Mouse (Mus musculus): ENCODE results near the gene Macc1. TPM values are rescaled to one million over a fixed set of nuclear protein-coding genes. Genes with fewer than 3 reads are reported as not detected.

Macc1 gene
- total and polyA plus RNA-seq, 3 experiments: not detected

DNA sequence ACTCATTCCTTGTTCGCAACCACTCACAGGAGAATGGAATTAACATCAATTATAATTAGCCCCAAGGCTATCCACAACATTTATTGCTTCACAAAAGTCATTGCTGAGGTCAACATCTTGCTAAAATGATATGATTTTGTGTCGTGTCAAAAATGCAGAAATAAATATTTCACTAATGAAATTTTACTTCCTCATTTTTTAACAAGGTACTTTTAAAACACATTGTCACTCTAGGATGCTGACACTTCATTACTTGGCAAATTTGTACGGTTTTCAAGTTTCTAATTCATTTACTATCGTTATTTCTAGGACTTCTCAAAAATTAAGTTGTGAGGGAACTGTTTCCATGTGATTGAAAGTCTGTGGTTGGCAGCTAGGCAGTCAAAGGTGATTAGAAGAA, 55.8 kb downstream of the Macc1 start:
- no peaks in the 10 kb centered on the region for H3K36me3 ChIP-seq (ENCODE audit: control insufficient read depth, insufficient read depth, low read length)
- 64% methylated on average over 4 of the region's 4 CpGs for WGBS

DNA sequence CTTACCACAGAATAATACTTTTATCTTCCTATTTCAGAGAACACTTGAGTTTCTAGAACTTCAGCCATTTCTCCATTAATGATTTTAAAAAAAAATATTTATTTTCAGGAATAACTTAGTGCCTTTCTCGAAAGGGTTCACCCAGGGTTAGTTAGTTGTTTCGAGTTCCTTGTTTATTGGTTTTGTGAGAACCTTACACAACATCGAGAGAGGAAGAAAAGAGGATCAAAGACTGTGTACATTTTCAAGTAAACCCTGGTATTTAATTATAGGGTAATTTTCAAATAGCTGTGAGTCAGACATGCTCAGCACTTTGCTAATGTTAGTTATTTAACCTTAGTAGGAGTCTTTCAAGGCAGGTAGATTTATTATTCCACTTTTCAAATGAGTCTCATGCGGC, 58.3 kb downstream of the Macc1 start:
- WGBS: 72% methylated on average over 4 of the region's 4 CpGs
- Histone ChIP-seq H3K4me1 (ENCODE audit: control insufficient read depth, insufficient read depth, low read length) (no peaks in the 10 kb centered on the region), H3K9ac (ENCODE audit: low read depth, low read length) (no peak overlapping the region), H3K27me3 (ENCODE audit: control insufficient read depth, insufficient read depth, low read length) (no peaks in the 10 kb centered on the region), H3K36me3 (ENCODE audit: control insufficient read depth, insufficient read depth, low read length) (no peaks in the 10 kb centered on the region), H3K27ac (no peak overlapping the region), H3K4me3 (no peak overlapping the region), H3K79me2 (replicated peaks; ENCODE audit: control insufficient read depth, insufficient read depth, low read length) (no peaks in the 10 kb centered on the region)
- intact Hi-C loops (cut with DNase I): no loop called here
- no peak for DNase-seq
- no peak for TF ChIP-seq EP300 (IDR thresholded peaks at IDR 0.05; ENCODE audit: insufficient read depth, low read depth, low read length)
- TF ChIP-seq POLR2A (IDR thresholded peaks at IDR 0.05; ENCODE audit: insufficient read depth, low read depth, low read length): no peak
- no peak for TF ChIP-seq CTCF (IDR thresholded peaks at IDR 0.05)

More for the DNA sequence above, 55.8 kb downstream of the Macc1 start:
- TF ChIP-seq EP300 (IDR thresholded peaks at IDR 0.05; ENCODE audit: insufficient read depth, low read depth, low read length): no peak
- no peak for TF ChIP-seq POLR2A (IDR thresholded peaks at IDR 0.05; ENCODE audit: insufficient read depth, low read depth, low read length)
- no peak for TF ChIP-seq CTCF (IDR thresholded peaks at IDR 0.05)
- no peaks in the 10 kb centered on the region for H3K4me1 ChIP-seq (ENCODE audit: control insufficient read depth, insufficient read depth, low read length)
- intact Hi-C loops (cut with DNase I): no loop called here
- DNase-seq: no peak
- H3K9ac ChIP-seq (ENCODE audit: low read depth, low read length): no peak overlapping the region
- no peak overlapping the region for H3K4me3 ChIP-seq
- no peaks in the 10 kb centered on the region for H3K27me3 ChIP-seq (ENCODE audit: control insufficient read depth, insufficient read depth, low read length)
- H3K27ac ChIP-seq: no peak overlapping the region
- H3K79me2 ChIP-seq (replicated peaks; ENCODE audit: control insufficient read depth, insufficient read depth, low read length): no peaks in the 10 kb centered on the region

DNA sequence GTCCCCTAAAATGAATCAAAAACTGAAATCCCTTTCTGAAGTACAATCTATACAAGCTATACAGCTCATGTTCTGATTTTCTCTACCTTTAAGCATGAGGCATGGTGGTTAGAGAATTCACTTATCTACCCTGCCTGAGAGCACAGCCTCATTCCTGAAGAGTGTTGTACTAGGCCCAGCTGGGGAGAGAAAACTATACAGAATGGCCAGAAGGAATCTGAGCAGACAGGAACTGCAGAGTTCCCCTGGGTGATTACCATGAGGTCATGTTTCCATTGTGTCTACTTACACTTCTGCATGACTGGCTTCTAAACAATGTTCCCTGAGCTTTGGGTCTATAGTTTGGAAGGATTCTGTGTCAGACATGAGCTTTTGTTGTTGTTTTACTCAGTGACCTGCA, 62.8 kb downstream of the Macc1 start:
- H3K9ac ChIP-seq (ENCODE audit: low read depth, low read length): no peak overlapping the region
- no peaks in the 10 kb centered on the region for H3K79me2 ChIP-seq (replicated peaks; ENCODE audit: control insufficient read depth, insufficient read depth, low read length)
- H3K27ac ChIP-seq: no peak overlapping the region
- no peak overlapping the region for H3K4me3 ChIP-seq
- TF ChIP-seq EP300 (IDR thresholded peaks at IDR 0.05; ENCODE audit: insufficient read depth, low read depth, low read length) (no peak), CTCF (IDR thresholded peaks at IDR 0.05) (no peak), POLR2A (IDR thresholded peaks at IDR 0.05; ENCODE audit: insufficient read depth, low read depth, low read length) (no peak)
- H3K27me3 ChIP-seq (ENCODE audit: control insufficient read depth, insufficient read depth, low read length): no peaks in the 10 kb centered on the region
- no peaks in the 10 kb centered on the region for H3K4me1 ChIP-seq (ENCODE audit: control insufficient read depth, insufficient read depth, low read length)
- intact Hi-C loops (cut with DNase I): no loop called here
- H3K36me3 ChIP-seq (ENCODE audit: control insufficient read depth, insufficient read depth, low read length): no peaks in the 10 kb centered on the region
- no peak for DNase-seq

DNA sequence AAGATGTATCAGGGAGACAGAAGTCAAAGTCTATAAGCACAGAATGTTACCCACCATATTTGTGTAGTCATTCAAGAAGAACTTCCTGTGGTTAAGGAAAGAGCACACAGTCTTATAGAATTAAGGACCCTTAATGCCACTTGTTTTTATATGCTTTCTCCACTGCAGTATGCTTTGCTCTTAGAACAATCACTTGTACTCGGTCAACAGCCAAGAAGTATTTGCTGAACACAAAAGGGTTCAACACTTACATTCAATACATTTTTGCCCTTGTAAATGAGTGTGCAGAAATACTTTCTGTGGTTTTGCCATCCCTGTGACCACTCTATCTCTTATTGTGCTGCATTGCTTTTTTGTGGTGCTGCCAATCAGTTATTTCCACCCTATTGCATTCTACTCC, 67.8 kb downstream of the Macc1 start:
- H3K4me1 ChIP-seq (ENCODE audit: control insufficient read depth, insufficient read depth, low read length): no peaks in the 10 kb centered on the region
- intact Hi-C loops (cut with DNase I): no loop called here
- no peak overlapping the region for H3K9ac ChIP-seq (ENCODE audit: low read depth, low read length)
- H3K36me3 ChIP-seq (ENCODE audit: control insufficient read depth, insufficient read depth, low read length): no peaks in the 10 kb centered on the region
- H3K4me3 ChIP-seq: no peak overlapping the region
- H3K27ac ChIP-seq: no peak overlapping the region
- H3K79me2 ChIP-seq (replicated peaks; ENCODE audit: control insufficient read depth, insufficient read depth, low read length): no peaks in the 10 kb centered on the region
- DNase-seq: no peak
- WGBS: 78% methylated on average over 1 of the region's 1 CpGs
- H3K27me3 ChIP-seq (ENCODE audit: control insufficient read depth, insufficient read depth, low read length): no peaks in the 10 kb centered on the region
- TF ChIP-seq POLR2A (IDR thresholded peaks at IDR 0.05; ENCODE audit: insufficient read depth, low read depth, low read length) (no peak), CTCF (IDR thresholded peaks at IDR 0.05) (no peak), EP300 (IDR thresholded peaks at IDR 0.05; ENCODE audit: insufficient read depth, low read depth, low read length) (no peak)

DNA sequence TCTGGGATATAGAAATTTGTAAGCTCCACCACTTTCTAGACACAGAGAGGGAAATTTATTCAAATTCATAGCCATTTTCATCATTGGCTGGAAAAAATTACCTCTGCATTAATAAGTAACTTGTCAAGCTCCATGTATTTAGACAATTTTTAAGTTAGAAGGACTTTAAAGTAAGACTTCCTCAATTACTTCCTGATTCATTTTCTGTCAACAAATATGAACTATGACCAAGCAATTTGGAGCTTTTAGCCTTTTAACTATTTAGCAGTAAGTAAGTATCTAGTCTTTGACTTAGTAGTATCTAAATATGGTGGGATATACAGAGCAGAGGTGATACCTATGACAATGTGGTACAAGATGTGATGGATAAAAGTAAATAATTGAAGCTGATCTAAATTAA, 72.2 kb downstream of the Macc1 start:
- intact Hi-C loops (cut with DNase I): no loop called here
- no peak for DNase-seq

DNA sequence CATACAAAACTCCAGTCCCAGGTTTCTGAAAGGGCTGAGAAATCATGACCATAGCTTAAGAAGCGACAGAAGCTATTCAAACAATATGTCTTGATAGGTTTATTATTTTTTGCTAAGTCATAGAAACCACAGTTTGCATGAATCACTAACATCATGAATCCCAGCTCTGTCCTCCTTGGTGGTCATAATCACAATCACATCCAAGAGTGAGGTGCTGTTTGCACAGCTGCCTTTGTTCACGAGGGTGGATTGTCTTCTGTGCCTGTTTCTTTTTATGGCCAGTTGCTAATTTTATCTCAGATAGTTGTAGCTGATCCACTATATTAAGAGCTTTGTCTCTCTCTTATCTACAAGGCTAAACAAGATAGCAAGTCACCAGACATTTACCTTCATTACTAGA, 72.6 kb downstream of the Macc1 start:
- DNase-seq: no peak
- Histone ChIP-seq H3K27ac (no peak overlapping the region), H3K27me3 (ENCODE audit: control insufficient read depth, insufficient read depth, low read length) (no peaks in the 10 kb centered on the region), H3K36me3 (ENCODE audit: control insufficient read depth, insufficient read depth, low read length) (no peaks in the 10 kb centered on the region), H3K9ac (ENCODE audit: low read depth, low read length) (no peak overlapping the region), H3K4me3 (no peak overlapping the region), H3K4me1 (ENCODE audit: control insufficient read depth, insufficient read depth, low read length) (no peaks in the 10 kb centered on the region), H3K79me2 (replicated peaks; ENCODE audit: control insufficient read depth, insufficient read depth, low read length) (no peaks in the 10 kb centered on the region)
- TF ChIP-seq EP300 (IDR thresholded peaks at IDR 0.05; ENCODE audit: insufficient read depth, low read depth, low read length): no peak
- no peak for TF ChIP-seq POLR2A (IDR thresholded peaks at IDR 0.05; ENCODE audit: insufficient read depth, low read depth, low read length)
- TF ChIP-seq CTCF (IDR thresholded peaks at IDR 0.05): no peak
- intact Hi-C loops (cut with DNase I): no loop called here
- 51% methylated on average over 2 of the region's 2 CpGs for WGBS

More for the DNA sequence above, 72.2 kb downstream of the Macc1 start:
- no peaks in the 10 kb centered on the region for H3K27me3 ChIP-seq (ENCODE audit: control insufficient read depth, insufficient read depth, low read length)
- no peaks in the 10 kb centered on the region for H3K79me2 ChIP-seq (replicated peaks; ENCODE audit: control insufficient read depth, insufficient read depth, low read length)
- H3K36me3 ChIP-seq (ENCODE audit: control insufficient read depth, insufficient read depth, low read length): no peaks in the 10 kb centered on the region
- H3K4me1 ChIP-seq (ENCODE audit: control insufficient read depth, insufficient read depth, low read length): no peaks in the 10 kb centered on the region
- H3K9ac ChIP-seq (ENCODE audit: low read depth, low read length): no peak overlapping the region
- no peak overlapping the region for H3K27ac ChIP-seq
- H3K4me3 ChIP-seq: no peak overlapping the region
- TF ChIP-seq CTCF (IDR thresholded peaks at IDR 0.05) (no peak), POLR2A (IDR thresholded peaks at IDR 0.05; ENCODE audit: insufficient read depth, low read depth, low read length) (no peak), EP300 (IDR thresholded peaks at IDR 0.05; ENCODE audit: insufficient read depth, low read depth, low read length) (no peak)

Measured in heart, adult 2 months (tissue).